Mouse (Mus musculus): ENCODE data around the gene Fanci. TPM values are rescaled to one million over a fixed set of nuclear protein-coding genes. Genes with fewer than 3 reads are reported as not detected.

Gene Fanci
- total RNA-seq, 2 experiments from 2014 or later = 0.16 to 0.53 TPM

- DNase-seq = no peak
- intact Hi-C loops (cut with DNase I) = no loop called here
These were observed 55.3 kb downstream of the Fanci start for GRCm38 (mm10) chr7:79447048-79447447.

- intact Hi-C loops (cut with DNase I) = no loop called here
- DNase-seq = no peak
These were observed 55.8 kb downstream of the Fanci start for GRCm38 (mm10) chr7:79447486-79447885.

GRCm38 (mm10) chr7:79461721-79462120, 70.0 kb downstream of the Fanci start:
- intact Hi-C loops (cut with DNase I) = loop anchor here (5.0 to 10.0 kb wide), 3 partner anchors 187 to 319 kb away; partner anchors contain the start of gene Abhd2
- no peak for DNase-seq

- no peak for DNase-seq
- intact Hi-C loops (cut with DNase I) = loop anchor here (5.0 to 10.0 kb wide), 3 partner anchors 189 to 321 kb away; partner anchors contain the start of gene Abhd2
These were observed 71.8 kb downstream of the Fanci start for GRCm38 (mm10) chr7:79463376-79464077.

GRCm38 (mm10) chr7:79464776-79465420, 73.2 kb downstream of the Fanci start:
- no peak for DNase-seq
- intact Hi-C loops (cut with DNase I) = loop anchor here (5.0 to 10.0 kb wide), 5 partner anchors 73 to 323 kb away; partner anchors contain the start of genes Abhd2 and Fanci

- intact Hi-C loops (cut with DNase I) = loop anchor here (5.0 to 10.0 kb wide), 4 partner anchors 73 to 221 kb away; partner anchors contain the start of genes Abhd2 and Fanci
- no peak for DNase-seq
These were observed 73.8 kb downstream of the Fanci start for GRCm38 (mm10) chr7:79465461-79466044.

GRCm38 (mm10) chr7:79466053-79466901, 74.5 kb downstream of the Fanci start, which contains the start of gene Polg:
Gene Polg, minus strand, starts transcription at chr7:79466362.
- intact Hi-C loops (cut with DNase I) = loop anchor here (5.0 to 10.0 kb wide), 4 partner anchors 74 to 221 kb away; partner anchors contain the start of genes Abhd2 and Fanci
- DNase-seq = peak; percentile 100

- intact Hi-C loops (cut with DNase I) = loop anchor here (5.0 to 10.0 kb wide), 4 partner anchors 76 to 223 kb away; partner anchors contain the start of genes Abhd2 and Fanci
- no peak for DNase-seq
These were observed 76.2 kb downstream of the Fanci start for GRCm38 (mm10) chr7:79467951-79468350.

- no peak for DNase-seq
- intact Hi-C loops (cut with DNase I) = loop anchor here (5.0 to 10.0 kb wide), 4 partner anchors 77 to 224 kb away; partner anchors contain the start of genes Abhd2 and Fanci
These were observed 77.3 kb downstream of the Fanci start for GRCm38 (mm10) chr7:79468994-79469393.

GRCm38 (mm10) chr7:79469766-79470165, 78.0 kb downstream of the Fanci start:
- intact Hi-C loops (cut with DNase I) = loop anchor here (5.0 to 10.0 kb wide), 4 partner anchors 77 to 225 kb away; partner anchors contain the start of genes Abhd2 and Fanci

GRCm38 (mm10) chr7:79470718-79471117, 79.0 kb downstream of the Fanci start:
- intact Hi-C loops (cut with DNase I) = no loop called here
- DNase-seq = no peak

More at GRCm38 (mm10) chr7:79469766-79470165, 78.0 kb downstream of the Fanci start:
- DNase-seq = no peak

- no peak for DNase-seq
- intact Hi-C loops (cut with DNase I) = no loop called here
These were observed 79.7 kb downstream of the Fanci start for GRCm38 (mm10) chr7:79471436-79471835.

- intact Hi-C loops (cut with DNase I) = no loop called here
- no peak for DNase-seq
These were observed 81.1 kb downstream of the Fanci start for GRCm38 (mm10) chr7:79472792-79473191.

GRCm38 (mm10) chr7:79473496-79474194, 81.9 kb downstream of the Fanci start:
- intact Hi-C loops (cut with DNase I) = no loop called here
- no peak for DNase-seq

- no peak for DNase-seq
- intact Hi-C loops (cut with DNase I) = no loop called here
These were observed 83.2 kb downstream of the Fanci start for GRCm38 (mm10) chr7:79474831-79475399.

GRCm38 (mm10) chr7:79486528-79486927, 94.8 kb downstream of the Fanci start:
- no peak for DNase-seq
- intact Hi-C loops (cut with DNase I) = no loop called here

- intact Hi-C loops (cut with DNase I) = no loop called here
- DNase-seq = peak; percentile 23 to 34
These were observed 102.2 kb downstream of the Fanci start for GRCm38 (mm10) chr7:79493915-79494314.

GRCm38 (mm10) chr7:79495988-79496815, 104.5 kb downstream of the Fanci start:
- intact Hi-C loops (cut with DNase I) = loop anchor here (1.0 to 5.0 kb wide), 4 partner anchors 51 to 231 kb away; no protein-coding TSS in a partner anchor
- DNase-seq = peak; percentile 87 to 92
